Mouse (Mus musculus): ENCODE results near the gene Slc26a11.
"Not testable (repeated sequence)": the region's sequence is repeated elsewhere in the genome, so short reads cannot be mapped to it uniquely, and the experiment has no call there.

The Slc26a11 gene

GRCm38 (mm10) chr11:119359089-119359488 lies 3.7 kb downstream of the Slc26a11 start:
- DNase-seq (ENCODE audit: low read depth, low spot score), result no peak

- DNase-seq (ENCODE audit: low read depth, low spot score), result no peak
Measured at GRCm38 (mm10) chr11:119362769-119363533, 7.6 kb downstream of the Slc26a11 start.

GRCm38 (mm10) chr11:119363534-119364145 lies 8.3 kb downstream of the Slc26a11 start:
- DNase-seq (ENCODE audit: low read depth, low spot score), result peak; percentile 81

- no peak for DNase-seq (ENCODE audit: low read depth, low spot score)
Measured at GRCm38 (mm10) chr11:119375425-119375824, 20.1 kb downstream of the Slc26a11 start.

- DNase-seq (ENCODE audit: low read depth, low spot score), result no peak
Measured at GRCm38 (mm10) chr11:119377326-119377725, 22.0 kb downstream of the Slc26a11 start.

GRCm38 (mm10) chr11:119378551-119378950 lies 23.2 kb downstream of the Slc26a11 start:
- no peak for DNase-seq (ENCODE audit: low read depth, low spot score)

GRCm38 (mm10) chr11:119381631-119382337 lies 26.4 kb downstream of the Slc26a11 start:
- DNase-seq (ENCODE audit: low read depth, low spot score), result no peak

GRCm38 (mm10) chr11:119382338-119382850 lies 27.0 kb downstream of the Slc26a11 start:
- no peak for DNase-seq (ENCODE audit: low read depth, low spot score)

GRCm38 (mm10) chr11:119384904-119385303 lies 29.5 kb downstream of the Slc26a11 start:
- peak; percentile 67 for DNase-seq (ENCODE audit: low read depth, low spot score)

GRCm38 (mm10) chr11:119386306-119386705 lies 30.9 kb downstream of the Slc26a11 start:
- DNase-seq (ENCODE audit: low read depth, low spot score), result peak; percentile 62

GRCm38 (mm10) chr11:119387273-119387672 lies 31.9 kb downstream of the Slc26a11 start:
- DNase-seq (ENCODE audit: low read depth, low spot score), result not testable (repeated sequence)

- peak; percentile 87 for DNase-seq (ENCODE audit: low read depth, low spot score)
Measured at GRCm38 (mm10) chr11:119389851-119390270, 34.5 kb downstream of the Slc26a11 start.

GRCm38 (mm10) chr11:119390271-119391231 lies 35.2 kb downstream of the Slc26a11 start:
- peak; percentile 87 for DNase-seq (ENCODE audit: low read depth, low spot score)

- DNase-seq (ENCODE audit: low read depth, low spot score), result no peak
Measured at GRCm38 (mm10) chr11:119391386-119392000, 36.1 kb downstream of the Slc26a11 start.

GRCm38 (mm10) chr11:119392001-119392614 lies 36.8 kb downstream of the Slc26a11 start:
- DNase-seq (ENCODE audit: low read depth, low spot score), result peak; percentile 93

GRCm38 (mm10) chr11:119392800-119393482 lies 37.6 kb downstream of the Slc26a11 start, which contains the start of gene Rnf213:
TSS of gene Rnf213 (plus strand) at chr11:119393100.
- DNase-seq (ENCODE audit: low read depth, low spot score), result peak; percentile 81

GRCm38 (mm10) chr11:119393483-119393804 lies 38.1 kb downstream of the Slc26a11 start:
- DNase-seq (ENCODE audit: low read depth, low spot score), result no peak

GRCm38 (mm10) chr11:119394210-119394609 lies 38.9 kb downstream of the Slc26a11 start:
- DNase-seq (ENCODE audit: low read depth, low spot score), result no peak

- DNase-seq (ENCODE audit: low read depth, low spot score), result no peak
Measured at GRCm38 (mm10) chr11:119395394-119395793, 40.0 kb downstream of the Slc26a11 start.

GRCm38 (mm10) chr11:119395931-119396330 lies 40.6 kb downstream of the Slc26a11 start:
- no peak for DNase-seq (ENCODE audit: low read depth, low spot score)
